Mouse (Mus musculus) MEL (cell line): ENCODE results near the gene Rpn2.

ENCODE experiments used
- CTCF ChIP-seq, 3 experiments: IDR thresholded peaks in 2 of 3; conservative IDR thresholded peaks in 1 of 3; 2 replicates each; pipeline ENCODE4 v1.5.1; 2011 to 2012; ENCODE audit warnings: low read length in 3 of 3, low read depth in 2 of 3, mild to moderate bottlenecking in 2 of 3, improper control_type of control experiment in 1 of 3, inconsistent platforms in 1 of 3, mixed read lengths in 1 of 3, moderate library complexity in 1 of 3; ENCODE audit not compliant: control insufficient read depth in 1 of 3, insufficient read depth in 1 of 3, poor library complexity in 1 of 3, severe bottlenecking in 1 of 3
- GATA1 ChIP-seq: IDR thresholded peaks from 2 replicates; pipeline ENCODE4 v1.6.1; 2011; ENCODE audit warnings: low read depth, low read length, improper control_type of control experiment
- MAX ChIP-seq: IDR thresholded peaks from 2 replicates; pipeline ENCODE4 v1.6.1; 2011; ENCODE audit warnings: low read length, improper control_type of control experiment
- POLR2A ChIP-seq, 2 experiments: IDR thresholded peaks; 2 replicates each; pipeline ENCODE4 v1.6.1; 2011 to 2012; ENCODE audit warnings: low read length in 2 of 2, mild to moderate bottlenecking in 2 of 2, control low read depth in 1 of 2, improper control_type of control experiment in 1 of 2, low read depth in 1 of 2, moderate library complexity in 1 of 2; ENCODE audit not compliant: control insufficient read depth in 1 of 2, insufficient read depth in 1 of 2, poor library complexity in 1 of 2
- TAL1 ChIP-seq: IDR thresholded peaks from 2 replicates; pipeline ENCODE4 v1.6.1; 2012; ENCODE audit warnings: mild to moderate bottlenecking, inconsistent platforms, low read length, moderate library complexity, mixed read lengths
- TCF12 ChIP-seq: IDR thresholded peaks from 2 replicates; pipeline ENCODE4 v1.6.1; 2014; ENCODE audit warnings: low read depth, mild to moderate bottlenecking, inconsistent platforms, low read length, improper control_type of control experiment, moderate library complexity
- ZMIZ1 ChIP-seq: IDR thresholded peaks from 2 replicates; pipeline ENCODE4 v1.6.1; 2012; ENCODE audit warnings: low read depth, mild to moderate bottlenecking, inconsistent platforms, low read length, improper control_type of control experiment, moderate library complexity

GRCm38 (mm10) chr2:157262506-157262905 is 16.3 kb upstream of the Rpn2 start:
- no peak for TF ChIP-seq POLR2A (IDR thresholded peaks at IDR 0.05; ENCODE audit: control insufficient read depth in 1 of 2, insufficient read depth in 1 of 2, low read depth in 1 of 2, low read length in 2 of 2, poor library complexity in 1 of 2)
- TF ChIP-seq TCF12: no peak
- no peak for TF ChIP-seq CTCF (IDR thresholded peaks at IDR 0.05 in 2 of 3, conservative IDR thresholded peaks at IDR 0.05 in 1 of 3; ENCODE audit: control insufficient read depth in 1 of 3, insufficient read depth in 1 of 3, low read depth in 2 of 3, low read length in 3 of 3, poor library complexity in 1 of 3, severe bottlenecking in 1 of 3)
- TF ChIP-seq TAL1: no peak
- TF ChIP-seq ZMIZ1: no peak
- no peak for TF ChIP-seq MAX
- TF ChIP-seq GATA1: no peak
